Mouse (Mus musculus): ENCODE measurements at regions not wholly inside any gene's neighbourhood (a gene's known extent, or its start where the extent isn't known, plus 50 kb on each side); places are given as distances from the start of the nearest gene placed in this dataset.
A peak's percentile ranks its signal among the peaks of the same experiment; 100 is the strongest.

DNA sequence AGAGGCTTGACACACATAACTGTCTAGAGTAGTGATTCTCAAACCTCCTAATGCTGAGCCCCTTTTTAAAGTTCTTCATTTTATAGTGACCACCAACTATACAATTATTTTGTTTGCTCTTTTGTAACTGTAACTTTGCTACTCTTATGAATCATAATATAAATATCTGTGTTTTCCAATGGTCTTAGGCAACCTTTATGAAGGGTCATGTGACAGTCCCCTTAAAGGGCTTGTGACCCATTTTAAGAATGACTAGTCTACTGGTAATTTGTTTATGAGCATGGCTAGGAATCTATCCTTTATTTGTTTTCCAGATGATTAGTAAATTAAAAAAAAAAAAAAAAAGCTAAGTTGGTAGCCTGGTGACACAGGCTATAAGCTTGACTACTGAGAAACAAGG, 539.5 kb upstream of the Atp2b1 start:
- Histone ChIP-seq H3K9me3 (no peaks in the 10 kb centered on the region), H3K4me2 (replicated peaks) (no peak overlapping the region), H3K4me3 (replicated peaks) (no peak overlapping the region), H3K9ac (replicated peaks) (no peak overlapping the region), H3K27ac (no peak overlapping the region), H3K27me3 (no peaks in the 10 kb centered on the region), H3K36me3 (no peaks in the 10 kb centered on the region), H3K4me1 (replicated peaks) (no peaks in the 10 kb centered on the region)
- ATAC-seq: no peak

DNA sequence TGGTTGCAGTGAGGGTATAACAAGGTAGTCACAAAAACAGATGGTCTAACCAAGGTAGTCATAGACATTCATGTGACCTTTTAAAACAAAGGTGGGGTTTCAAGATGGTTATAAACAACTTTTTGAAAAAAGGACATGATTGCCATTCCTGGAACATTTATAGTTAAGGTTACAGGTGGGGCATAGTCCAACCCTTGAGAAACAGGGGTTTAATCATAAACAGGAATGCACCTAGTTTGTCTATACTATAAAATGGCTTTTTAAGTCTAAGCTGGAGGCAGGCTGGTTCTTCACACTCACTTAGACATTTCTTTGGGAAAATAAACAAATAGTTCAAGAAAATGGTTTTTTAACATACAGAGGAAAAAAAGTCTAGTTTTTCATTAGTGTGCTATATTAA, 525.7 kb upstream of the Atp2b1 start:
- no peaks in the 10 kb centered on the region for H3K9me3 ChIP-seq
- no peaks in the 10 kb centered on the region for H3K27me3 ChIP-seq
- H3K4me1 ChIP-seq (replicated peaks): no peaks in the 10 kb centered on the region
- H3K4me2 ChIP-seq (replicated peaks): no peak overlapping the region
- no peaks in the 10 kb centered on the region for H3K36me3 ChIP-seq
- no peak overlapping the region for H3K27ac ChIP-seq
- H3K9ac ChIP-seq (replicated peaks): no peak overlapping the region
- ATAC-seq: no peak
- no peak overlapping the region for H3K4me3 ChIP-seq (replicated peaks)

GRCm38 (mm10) chr10:98399864-98400263, 514.3 kb upstream of the Atp2b1 start:
- ATAC-seq: peak; percentile 92
- Histone ChIP-seq H3K9me3 (no peaks in the 10 kb centered on the region), H3K27me3 (no peaks in the 10 kb centered on the region), H3K4me1 (replicated peaks) (peaks cover 14% of the 10 kb centered on the region), H3K27ac (no peak overlapping the region), H3K4me2 (replicated peaks) (0 out of 2 replicates have a peak overlapping the region, but pooled peaks have one; percentile 22), H3K4me3 (replicated peaks) (no peak overlapping the region), H3K36me3 (no peaks in the 10 kb centered on the region), H3K9ac (replicated peaks) (no peak overlapping the region)
- 11% methylated on average over 1 of the region's 1 CpGs for WGBS

DNA sequence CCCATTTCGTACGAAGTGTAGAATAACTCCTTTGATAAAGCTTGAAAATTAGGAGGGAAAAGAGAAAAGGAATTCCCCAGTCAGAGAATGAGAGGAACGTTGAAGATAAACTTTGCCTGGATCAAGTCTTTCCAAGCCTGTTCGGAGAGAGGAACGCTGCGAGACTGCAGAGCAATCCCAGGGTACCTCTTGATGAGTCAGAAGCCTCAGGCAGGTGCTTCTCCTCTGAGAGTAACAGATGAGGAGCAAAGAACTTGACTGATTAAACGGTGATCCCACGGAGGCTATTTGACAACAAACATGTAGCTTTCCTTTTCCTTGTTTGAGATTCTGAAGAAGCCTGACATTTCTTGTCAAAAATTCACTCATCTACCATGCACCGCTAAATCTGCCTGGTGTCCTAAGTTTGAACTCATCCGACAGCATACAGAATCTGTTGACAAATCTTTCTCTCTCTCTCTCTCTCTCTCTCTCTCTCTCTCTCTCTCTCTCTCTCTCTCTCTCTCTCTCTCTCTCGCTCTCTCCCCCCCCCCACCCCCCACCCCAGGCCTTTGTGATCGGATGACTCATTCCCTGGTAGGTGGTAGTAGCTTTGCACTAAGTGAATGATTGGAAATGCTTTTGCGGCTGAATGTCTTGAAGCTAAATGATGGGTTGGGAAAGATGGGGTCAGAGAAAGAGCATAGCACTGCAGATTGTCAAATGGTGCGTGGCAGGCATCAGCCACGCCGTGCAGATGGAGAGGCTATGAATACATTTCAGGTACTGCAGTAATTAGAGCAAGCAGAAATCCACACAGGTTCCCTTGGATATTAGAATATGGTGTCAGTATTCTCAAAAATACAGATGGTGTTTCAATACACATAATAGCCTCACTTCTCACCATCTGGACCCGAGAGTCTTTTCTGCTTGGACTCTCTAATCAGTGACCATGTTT, 496.1 kb upstream of the Atp2b1 start:
- Histone ChIP-seq H3K36me3 (no peaks in the 10 kb centered on the region), H3K4me1 (replicated peaks) (no peaks in the 10 kb centered on the region), H3K4me3 (replicated peaks) (no peak overlapping the region), H3K4me2 (replicated peaks) (no peak overlapping the region), H3K27me3 (no peaks in the 10 kb centered on the region), H3K27ac (no peak overlapping the region; the same call in 1 of the 2 replicates), H3K9ac (replicated peaks) (no peak overlapping the region), H3K9me3 (no peaks in the 10 kb centered on the region)
- WGBS: 64% methylated on average over 16 of the region's 17 CpGs
- peak; percentile 85; the same call in 1 of the 2 replicates for ATAC-seq

DNA sequence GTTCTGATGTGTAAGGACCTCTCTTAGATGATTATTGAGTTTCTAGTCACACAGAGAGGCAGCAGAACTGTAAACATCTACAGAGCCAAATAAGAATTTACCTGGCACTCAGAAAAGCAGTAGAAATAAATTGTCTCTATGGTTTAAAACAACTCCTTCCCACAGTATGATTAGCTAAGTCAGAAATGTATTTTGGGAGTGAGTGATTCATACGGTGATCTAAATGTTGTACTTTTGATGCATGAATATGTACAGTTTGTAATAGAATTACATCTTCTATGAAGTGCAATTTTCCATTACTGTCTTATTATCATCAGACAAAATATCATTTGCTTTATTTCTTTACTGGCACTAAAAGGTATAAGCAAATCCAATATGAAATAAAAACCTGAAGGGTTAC, 489.8 kb upstream of the Atp2b1 start:
- Histone ChIP-seq H3K9ac (replicated peaks) (no peak overlapping the region), H3K36me3 (no peaks in the 10 kb centered on the region), H3K4me1 (replicated peaks) (no peaks in the 10 kb centered on the region), H3K4me3 (replicated peaks) (no peak overlapping the region), H3K27me3 (no peaks in the 10 kb centered on the region), H3K9me3 (no peaks in the 10 kb centered on the region), H3K4me2 (replicated peaks) (no peak overlapping the region), H3K27ac (no peak overlapping the region)
- ATAC-seq: no peak
- 100% methylated on average over 1 of the region's 1 CpGs for whole genome bisulfite sequencing

GRCm38 (mm10) chr10:98434974-98435373, 479.2 kb upstream of the Atp2b1 start:
- Histone ChIP-seq H3K4me1 (replicated peaks) (no peaks in the 10 kb centered on the region), H3K9ac (replicated peaks) (no peak overlapping the region), H3K9me3 (no peaks in the 10 kb centered on the region), H3K27me3 (no peaks in the 10 kb centered on the region), H3K4me3 (replicated peaks) (no peak overlapping the region), H3K27ac (no peak overlapping the region), H3K4me2 (replicated peaks) (no peak overlapping the region), H3K36me3 (no peaks in the 10 kb centered on the region)
- no peak for ATAC-seq
- over 99% methylated on average over 3 of the region's 3 CpGs for WGBS

- H3K36me3 ChIP-seq: no peaks in the 10 kb centered on the region
- H3K9me3 ChIP-seq: no peaks in the 10 kb centered on the region
- no peak overlapping the region for H3K27ac ChIP-seq
- no peak overlapping the region for H3K4me2 ChIP-seq (replicated peaks)
- H3K4me1 ChIP-seq (replicated peaks): no peaks in the 10 kb centered on the region
- 88% methylated on average over 2 of the region's 2 CpGs for WGBS
- H3K9ac ChIP-seq (replicated peaks): no peak overlapping the region
- H3K27me3 ChIP-seq: no peaks in the 10 kb centered on the region
- no peak overlapping the region for H3K4me3 ChIP-seq (replicated peaks)
- no peak for ATAC-seq
These were observed 452.7 kb upstream of the Atp2b1 start for GRCm38 (mm10) chr10:98461538-98461937.

DNA sequence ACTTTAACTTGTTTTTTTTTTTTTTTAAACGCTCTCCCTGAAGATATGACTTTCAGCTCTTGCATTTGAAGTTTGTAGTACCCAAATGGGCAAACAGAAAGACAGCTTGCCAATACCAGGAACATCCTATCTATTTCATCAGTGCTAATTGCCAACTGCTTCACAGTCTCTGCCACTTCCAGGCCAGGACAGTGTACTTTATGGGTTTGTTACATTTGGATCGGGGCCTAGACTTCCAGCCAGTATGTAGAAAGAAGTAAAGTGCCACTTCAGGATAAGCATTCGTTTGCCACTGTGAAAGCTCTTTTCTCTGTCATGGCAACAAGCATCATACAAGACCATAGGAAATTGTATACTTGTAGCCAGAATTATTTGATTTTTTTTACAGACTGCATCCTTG, 439.6 kb upstream of the Atp2b1 start:
- ATAC-seq: no peak
- Histone ChIP-seq H3K36me3 (no peaks in the 10 kb centered on the region), H3K4me3 (replicated peaks) (no peak overlapping the region), H3K9ac (replicated peaks) (no peak overlapping the region), H3K27me3 (no peaks in the 10 kb centered on the region), H3K27ac (no peak overlapping the region), H3K4me2 (replicated peaks) (no peak overlapping the region), H3K4me1 (replicated peaks) (no peaks in the 10 kb centered on the region), H3K9me3 (no peaks in the 10 kb centered on the region)
- whole genome bisulfite sequencing: 81% methylated on average over 3 of the region's 3 CpGs

DNA sequence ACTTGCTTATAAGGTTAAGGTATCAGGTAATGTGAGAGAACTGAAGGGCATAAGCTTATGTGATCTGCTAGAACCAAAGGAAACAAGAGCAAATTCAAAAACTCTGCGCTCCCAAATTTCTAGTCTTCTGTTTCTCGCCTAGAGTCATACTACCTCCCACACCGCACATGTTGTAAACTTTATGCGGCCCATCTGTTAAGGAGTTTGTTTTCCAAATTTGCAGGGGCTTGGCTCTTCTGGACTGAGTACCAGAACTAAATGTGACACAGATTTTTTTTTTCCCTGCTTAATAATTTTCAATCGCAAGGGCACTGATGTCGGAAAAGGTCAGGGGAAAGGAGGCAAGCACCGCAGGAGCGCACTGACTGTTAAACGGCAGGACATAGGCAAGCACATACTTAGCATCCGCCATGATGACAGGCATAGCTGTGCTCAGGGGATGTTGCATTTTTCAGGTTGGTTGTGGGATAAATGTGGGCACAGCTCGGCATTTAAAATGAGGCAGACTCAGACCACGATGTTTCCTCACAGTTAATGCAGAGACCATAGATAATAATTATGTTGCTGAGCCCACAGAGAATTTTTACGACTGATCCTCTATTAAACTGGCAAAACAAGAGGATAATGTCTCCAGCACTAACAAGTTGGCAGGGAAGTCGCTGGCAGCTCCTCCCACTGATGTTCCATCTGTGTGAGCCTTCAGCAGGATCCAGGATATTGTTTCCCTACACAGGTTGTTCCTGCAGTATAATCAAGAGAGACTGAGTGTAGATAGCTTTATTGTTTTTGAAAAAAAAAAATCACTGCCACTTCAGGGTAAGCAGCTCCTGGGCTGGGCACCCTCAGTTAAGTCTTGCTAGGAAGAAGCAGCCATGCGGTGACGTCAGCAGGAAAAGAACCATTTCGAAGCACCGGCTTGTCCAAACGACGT, 428.2 kb upstream of the Atp2b1 start:
- no peaks in the 10 kb centered on the region for H3K36me3 ChIP-seq
- no peak overlapping the region for H3K4me3 ChIP-seq (replicated peaks)
- no peaks in the 10 kb centered on the region for H3K27me3 ChIP-seq
- no peaks in the 10 kb centered on the region for H3K4me1 ChIP-seq (replicated peaks)
- H3K9ac ChIP-seq (replicated peaks): no peak overlapping the region
- no peak overlapping the region for H3K27ac ChIP-seq
- H3K9me3 ChIP-seq: no peaks in the 10 kb centered on the region
- H3K4me2 ChIP-seq (replicated peaks): no peak overlapping the region
- WGBS: 90% methylated on average over 20 of the region's 20 CpGs
- ATAC-seq: no peak

- ATAC-seq: peak; percentile 81; the same call in 1 of the 2 replicates
- Histone ChIP-seq H3K9ac (replicated peaks) (no peak overlapping the region), H3K27ac (no peak overlapping the region), H3K4me2 (replicated peaks) (no peak overlapping the region), H3K36me3 (no peaks in the 10 kb centered on the region), H3K27me3 (no peaks in the 10 kb centered on the region), H3K4me1 (replicated peaks) (no peaks in the 10 kb centered on the region), H3K4me3 (replicated peaks) (no peak overlapping the region), H3K9me3 (no peaks in the 10 kb centered on the region)
- 11% methylated on average over 8 of the region's 8 CpGs for WGBS
These were observed 419.9 kb upstream of the Atp2b1 start for GRCm38 (mm10) chr10:98494354-98494753.

DNA sequence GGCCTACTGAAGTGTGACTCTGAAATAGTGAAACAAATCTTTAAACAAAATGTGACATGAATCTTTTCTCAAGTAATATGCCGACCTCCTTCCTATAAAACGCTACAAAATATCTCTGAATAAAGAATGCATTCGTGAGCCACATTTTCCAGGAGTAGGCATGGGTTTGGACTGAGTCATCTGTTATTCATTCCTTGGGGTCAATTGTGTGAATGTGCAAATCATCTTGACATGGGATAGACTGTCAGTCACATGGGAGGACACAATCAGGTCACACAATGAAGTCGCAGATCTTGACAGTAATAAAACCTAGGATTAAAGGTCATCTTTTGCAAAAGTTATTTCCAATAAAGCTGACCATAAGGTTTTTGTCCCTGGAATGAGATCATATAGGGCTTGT, 418.0 kb upstream of the Atp2b1 start:
- Histone ChIP-seq H3K9me3 (no peaks in the 10 kb centered on the region), H3K27me3 (no peaks in the 10 kb centered on the region), H3K4me2 (replicated peaks) (no peak overlapping the region), H3K36me3 (no peaks in the 10 kb centered on the region), H3K9ac (replicated peaks) (no peak overlapping the region), H3K4me3 (replicated peaks) (no peak overlapping the region), H3K27ac (no peak overlapping the region), H3K4me1 (replicated peaks) (no peaks in the 10 kb centered on the region)
- no peak for ATAC-seq
- 84% methylated on average over 4 of the region's 4 CpGs for WGBS

- H3K9ac ChIP-seq (replicated peaks): no peak overlapping the region
- no peaks in the 10 kb centered on the region for H3K27me3 ChIP-seq
- no peaks in the 10 kb centered on the region for H3K9me3 ChIP-seq
- no peak for ATAC-seq
- H3K4me2 ChIP-seq (replicated peaks): no peak overlapping the region
- no peak overlapping the region for H3K27ac ChIP-seq
- H3K4me3 ChIP-seq (replicated peaks): no peak overlapping the region
- WGBS: 84% methylated on average over 4 of the region's 4 CpGs
- H3K36me3 ChIP-seq: no peaks in the 10 kb centered on the region
- H3K4me1 ChIP-seq (replicated peaks): no peaks in the 10 kb centered on the region
These were observed 413.9 kb upstream of the Atp2b1 start for GRCm38 (mm10) chr10:98500315-98500714.

Data from midbrain, embryonic 13.5 days (tissue).